Mouse (Mus musculus) midbrain, embryonic 13.5 days (tissue): ENCODE measurements around the gene Fkbp11. TPM values are rescaled to one million over a fixed set of nuclear protein-coding genes. Genes with fewer than 3 reads are reported as not detected.

Source experiments
- ATAC-seq: fragments of 200-750 bp; cut with Nextera tagmentation; 2 replicates; pipeline ENCODE4 v1.8.0; 2017; ENCODE audit warnings: mild to moderate bottlenecking, moderate TSS enrichment, moderate library complexity
- H3K27ac ChIP-seq: fragments of 300-500 bp; sonication (generic); 2 replicates; pipeline ENCODE4 v1.5.1; 2015; ENCODE audit warnings: inconsistent platforms, mild to moderate bottlenecking, moderate library complexity
- H3K27me3 ChIP-seq: fragments of 300-500 bp; sonication (generic); 2 replicates; pipeline ENCODE4 v1.6.1; 2015; ENCODE audit warnings: mild to moderate bottlenecking, inconsistent platforms
- H3K36me3 ChIP-seq: fragments of 300-500 bp; sonication (generic); 2 replicates; pipeline ENCODE4 v1.6.1; 2015; ENCODE audit warnings: mild to moderate bottlenecking, inconsistent platforms
- H3K4me1 ChIP-seq: fragments of 300-500 bp; sonication (generic); replicated peaks from 2 replicates; pipeline ENCODE4 v1.6.1; 2015; ENCODE audit warnings: inconsistent platforms
- H3K4me2 ChIP-seq: fragments of 300-500 bp; sonication (generic); replicated peaks from 2 replicates; pipeline ENCODE4 v1.6.1; 2015; ENCODE audit warnings: moderate library complexity, mild to moderate bottlenecking, inconsistent platforms
- H3K4me3 ChIP-seq: fragments of 300-500 bp; sonication (generic); replicated peaks from 2 replicates; pipeline ENCODE4 v1.5.1; 2015; ENCODE audit warnings: mild to moderate bottlenecking, inconsistent platforms
- H3K9ac ChIP-seq: fragments of 300-500 bp; sonication (generic); replicated peaks from 2 replicates; pipeline ENCODE4 v1.6.1; 2015; ENCODE audit warnings: mild to moderate bottlenecking, inconsistent platforms
- H3K9me3 ChIP-seq: fragments of 300-500 bp; sonication (generic); 2 replicates; pipeline ENCODE4 v1.6.1; 2016; ENCODE audit warnings: mild to moderate bottlenecking, inconsistent platforms
- WGBS: fragments of 180-500 bp; shearing (Covaris S2); methylation state at CpG from one replicate; pipeline ENCODE4 v1.1.7; 2015; 5-methylcytosine and 5-hydroxymethylcytosine counted together
- polyA plus RNA-seq: library from polyadenylated mRNA; unstranded; fragments of >200 nt; fragmentation: Nextera tagmentation; extraction: Ambion mirVana; gene quantifications from 2 replicates; pipeline ENCODE4 v1.2.1, GENCODE M21; 2015

The Fkbp11 gene
- polyA plus RNA-seq, 1 experiment from 2014 or later: 4.1 TPM

- Histone ChIP-seq H3K9me3 (no peaks in the 10 kb centered on the region), H3K27me3 (no peaks in the 10 kb centered on the region), H3K36me3 (no peaks in the 10 kb centered on the region), H3K4me2 (no peak overlapping the region), H3K4me1 (peaks cover 15% of the 10 kb centered on the region), H3K9ac (no peak overlapping the region), H3K27ac (no peak overlapping the region), H3K4me3 (no peak overlapping the region)
- ATAC-seq: no peak
- 71% methylated on average over 3 of the region's 3 CpGs for WGBS
These were observed 42.1 kb downstream of the Fkbp11 start for GRCm38 (mm10) chr15:98685926-98686325.

GRCm38 (mm10) chr15:98683746-98684145 is 44.3 kb downstream of the Fkbp11 start:
- 92% methylated on average over 1 of the region's 1 CpGs for WGBS
- no peaks in the 10 kb centered on the region for H3K36me3 ChIP-seq
- no peak overlapping the region for H3K9ac ChIP-seq
- ATAC-seq: no peak
- H3K27me3 ChIP-seq: 0 out of 2 replicates have a peak, but pooled peaks cover under 1% of the 10 kb centered on the region
- no peak overlapping the region for H3K4me3 ChIP-seq
- no peak overlapping the region for H3K27ac ChIP-seq
- H3K4me2 ChIP-seq: no peak overlapping the region
- no peaks in the 10 kb centered on the region for H3K9me3 ChIP-seq
- H3K4me1 ChIP-seq: 0 out of 2 replicates have a peak, but pooled peaks cover 1% of the 10 kb centered on the region

- Histone ChIP-seq H3K27me3 (0 out of 2 replicates have a peak, but pooled peaks cover 4% of the 10 kb centered on the region), H3K9ac (no peak overlapping the region), H3K4me1 (no peaks in the 10 kb centered on the region), H3K36me3 (no peaks in the 10 kb centered on the region), H3K4me2 (no peak overlapping the region), H3K4me3 (no peak overlapping the region), H3K27ac (no peak overlapping the region), H3K9me3 (no peaks in the 10 kb centered on the region)
- ATAC-seq: no peak
- WGBS: 75% methylated on average over 10 of the region's 10 CpGs
These were observed 44.8 kb downstream of the Fkbp11 start for GRCm38 (mm10) chr15:98683177-98683576.

GRCm38 (mm10) chr15:98681633-98682032 is 46.4 kb downstream of the Fkbp11 start:
- Histone ChIP-seq H3K9me3 (no peaks in the 10 kb centered on the region), H3K4me1 (peaks cover 12% of the 10 kb centered on the region), H3K36me3 (no peaks in the 10 kb centered on the region), H3K4me2 (no peak overlapping the region), H3K27me3 (0 out of 2 replicates have a peak, but pooled peaks cover 4% of the 10 kb centered on the region), H3K9ac (no peak overlapping the region), H3K4me3 (no peak overlapping the region), H3K27ac (no peak overlapping the region)
- 83% methylated on average over 7 of the region's 7 CpGs for WGBS
- no peak for ATAC-seq

- 94% methylated on average over 8 of the region's 8 CpGs for WGBS
- no peaks in the 10 kb centered on the region for H3K9me3 ChIP-seq
- 0 out of 2 replicates have a peak, but pooled peaks cover 9% of the 10 kb centered on the region for H3K27me3 ChIP-seq
- no peak overlapping the region for H3K4me2 ChIP-seq
- no peak overlapping the region for H3K4me3 ChIP-seq
- H3K27ac ChIP-seq: no peak overlapping the region
- H3K4me1 ChIP-seq: peaks cover 21% of the 10 kb centered on the region
- no peaks in the 10 kb centered on the region for H3K36me3 ChIP-seq
- H3K9ac ChIP-seq: no peak overlapping the region
- ATAC-seq: no peak
These were observed 47.3 kb downstream of the Fkbp11 start for GRCm38 (mm10) chr15:98680660-98681059.

- no peaks in the 10 kb centered on the region for H3K36me3 ChIP-seq
- no peak overlapping the region for H3K9ac ChIP-seq
- H3K4me2 ChIP-seq: no peak overlapping the region
- no peaks in the 10 kb centered on the region for H3K9me3 ChIP-seq
- WGBS: 69% methylated on average over 7 of the region's 7 CpGs
- H3K27ac ChIP-seq: no peak overlapping the region
- no peak for ATAC-seq
- H3K4me1 ChIP-seq: peaks cover 43% of the 10 kb centered on the region
- 0 out of 2 replicates have a peak, but pooled peaks cover 9% of the 10 kb centered on the region for H3K27me3 ChIP-seq
- 0 out of 2 replicates have a peak overlapping the region, but pooled peaks have one; percentile 54 for H3K4me3 ChIP-seq
These were observed 50.0 kb downstream of the Fkbp11 start for GRCm38 (mm10) chr15:98677977-98678376.

- peak within 1 kb of the TSS; percentile 71 for H3K9ac ChIP-seq
These were observed 50.9 kb downstream of the Fkbp11 start, which contains the start of gene Rnd1 for GRCm38 (mm10) chr15:98676940-98677728. TSS of gene Rnd1 (minus strand) at chr15:98677461.

GRCm38 (mm10) chr15:98676471-98676870 is 51.5 kb downstream of the Fkbp11 start:
- Histone ChIP-seq H3K9me3 (no peaks in the 10 kb centered on the region), H3K9ac (peak overlapping the region; percentile 71), H3K4me1 (peaks cover 46% of the 10 kb centered on the region), H3K4me3 (peak overlapping the region; percentile 54), H3K27me3 (0 out of 2 replicates have a peak, but pooled peaks cover 9% of the 10 kb centered on the region), H3K36me3 (no peaks in the 10 kb centered on the region), H3K4me2 (peak overlapping the region; percentile 98), H3K27ac (no peak overlapping the region)
- under 1% methylated on average over 9 of the region's 9 CpGs for WGBS
- no peak for ATAC-seq

More at GRCm38 (mm10) chr15:98676940-98677728, 50.9 kb downstream of the Fkbp11 start, which contains the start of gene Rnd1:
- ATAC-seq: peak; percentile 97
- Histone ChIP-seq H3K27me3 (0 out of 2 replicates have a peak, but pooled peaks cover 9% of the 10 kb centered on the region), H3K4me2 (peak within 1 kb of the TSS; percentile 98), H3K4me3 (peak within 1 kb of the TSS; percentile 54), H3K36me3 (no peaks in the 10 kb centered on the region), H3K4me1 (peaks cover 46% of the 10 kb centered on the region), H3K27ac (no peak within 1 kb of the TSS), H3K9me3 (no peaks in the 10 kb centered on the region)
- WGBS: under 1% methylated on average over 37 of the region's 37 CpGs

GRCm38 (mm10) chr15:98675634-98676250 is 52.3 kb downstream of the Fkbp11 start:
- WGBS: 5% methylated on average over 14 of the region's 14 CpGs
- Histone ChIP-seq H3K4me2 (peak overlapping the region; percentile 98), H3K4me3 (peak overlapping the region; percentile 54), H3K9me3 (no peaks in the 10 kb centered on the region), H3K27me3 (0 out of 2 replicates have a peak, but pooled peaks cover 9% of the 10 kb centered on the region), H3K36me3 (no peaks in the 10 kb centered on the region), H3K9ac (peak overlapping the region; percentile 71), H3K4me1 (peaks cover 46% of the 10 kb centered on the region), H3K27ac (peak overlapping the region; percentile 75)
- ATAC-seq: no peak

GRCm38 (mm10) chr15:98674994-98675545 is 52.9 kb downstream of the Fkbp11 start:
- peaks cover 6% of the 10 kb centered on the region for H3K36me3 ChIP-seq
- ATAC-seq: peak; percentile 12; the same call in 1 of the 2 replicates
- H3K27me3 ChIP-seq: 0 out of 2 replicates have a peak, but pooled peaks cover 9% of the 10 kb centered on the region
- peaks cover 46% of the 10 kb centered on the region for H3K4me1 ChIP-seq
- 16% methylated on average over 11 of the region's 11 CpGs for WGBS
- H3K9me3 ChIP-seq: no peaks in the 10 kb centered on the region
- peak overlapping the region; percentile 98 for H3K4me2 ChIP-seq
- peak overlapping the region; percentile 75 for H3K27ac ChIP-seq
- H3K4me3 ChIP-seq: peak overlapping the region; percentile 54
- H3K9ac ChIP-seq: peak overlapping the region; percentile 71
